Mouse (Mus musculus) heart, postnatal 0 days (tissue): ENCODE measurements around the gene Timm8a2. TPM values are rescaled to one million over a fixed set of nuclear protein-coding genes. Genes with fewer than 3 reads are reported as not detected.

ENCODE experiments used
- ATAC-seq: fragments of 200-750 bp; cut with Nextera tagmentation; 2 replicates; pipeline ENCODE4 v1.8.0; 2017; ENCODE audit warnings: low read depth, moderate number of reproducible peaks, moderate library complexity; ENCODE audit not compliant: insufficient read depth
- DNase-seq: peaks from one replicate; pipeline ENCODE4 v3.0.0-alpha.2; 2016; ENCODE audit warnings: low spot score
- H3K27ac ChIP-seq: fragments of 300-500 bp; sonication (generic); 2 replicates; pipeline ENCODE4 v1.5.1; 2014; ENCODE audit warnings: low read depth, mild to moderate bottlenecking
- H3K27me3 ChIP-seq: fragments of 300-500 bp; sonication (generic); 2 replicates; pipeline ENCODE4 v1.6.1; 2014; ENCODE audit warnings: low read length, mixed read lengths; ENCODE audit not compliant: control insufficient read depth, insufficient read depth
- H3K36me3 ChIP-seq: fragments of 300-500 bp; sonication (generic); replicated peaks from 2 replicates; pipeline ENCODE4 v1.6.1; 2014; ENCODE audit warnings: low read length, mixed read lengths; ENCODE audit not compliant: control insufficient read depth, insufficient read depth
- H3K4me1 ChIP-seq: fragments of 300-500 bp; sonication (generic); 2 replicates; pipeline ENCODE4 v1.6.1; 2014; ENCODE audit warnings: antibody characterized with exemption; ENCODE audit not compliant: control insufficient read depth, insufficient read depth
- H3K4me2 ChIP-seq: fragments of 300-500 bp; sonication (generic); 2 replicates; pipeline ENCODE4 v1.6.1; 2014; ENCODE audit warnings: low read depth, mild to moderate bottlenecking, low read length, moderate library complexity
- H3K4me3 ChIP-seq: fragments of 300-500 bp; sonication (generic); 2 replicates; pipeline ENCODE4 v1.5.1; 2014; ENCODE audit warnings: low read depth, low read length
- H3K9ac ChIP-seq: fragments of 300-500 bp; sonication (generic); replicated peaks from 2 replicates; pipeline ENCODE4 v1.6.1; 2014; ENCODE audit warnings: low read depth, low read length, mixed read lengths
- H3K9me3 ChIP-seq: fragments of 300-500 bp; sonication (generic); replicated peaks from 2 replicates; pipeline ENCODE4 v1.6.1; 2016; ENCODE audit warnings: low read length; ENCODE audit not compliant: control insufficient read depth
- CTCF ChIP-seq: IDR thresholded peaks from 2 replicates; pipeline ENCODE4 v1.5.1; 2016; ENCODE audit warnings: antibody characterized with exemption, control low read depth, low read depth
- EP300 ChIP-seq: IDR thresholded peaks from 2 replicates; pipeline ENCODE4 v1.6.1; 2016; ENCODE audit warnings: antibody characterized with exemption, low read depth
- WGBS: fragments of 180-500 bp; shearing (Covaris S2); extraction: QIAGEN DNeasy Blood & Tissue Kit; methylation state at CpG from one replicate; pipeline ENCODE4 v1.1.7; 2014; 5-methylcytosine and 5-hydroxymethylcytosine counted together
- polyA plus RNA-seq: library from polyadenylated mRNA; unstranded; fragments of >200 nt; fragmentation: Nextera tagmentation; extraction: Ambion mirVana; gene quantifications from 2 replicates; pipeline ENCODE4 v1.2.1, GENCODE M21; 2015
- total RNA-seq: library from RNA; depleted of rRNA; stranded (reverse); fragments of >200 nt; gene quantifications from 2 replicates; pipeline ENCODE4 v1.2.3, GENCODE M21; 2014; ENCODE audit warnings: low replicate concordance

Timm8a2 gene
- total and polyA plus RNA-seq, 2 experiments from 2014 or later = not detected

GRCm38 (mm10) chr14:122035181-122035580 lies 707 bp downstream of the Timm8a2 start:
- WGBS = 84% methylated on average over 1 of the region's 1 CpGs
- Histone ChIP-seq H3K36me3 (no peaks in the 10 kb centered on the region), H3K27me3 (no peaks in the 10 kb centered on the region), H3K9me3 (0 out of 2 replicates have a peak, but pooled peaks cover 4% of the 10 kb centered on the region), H3K9ac (no peak overlapping the region), H3K4me1 (no peaks in the 10 kb centered on the region), H3K4me2 (no peak overlapping the region), H3K27ac (no peak overlapping the region), H3K4me3 (no peak overlapping the region)
- DNase-seq (no peak), ATAC-seq (no peak)
- TF ChIP-seq EP300 (no peak), CTCF (no peak)

DNA sequence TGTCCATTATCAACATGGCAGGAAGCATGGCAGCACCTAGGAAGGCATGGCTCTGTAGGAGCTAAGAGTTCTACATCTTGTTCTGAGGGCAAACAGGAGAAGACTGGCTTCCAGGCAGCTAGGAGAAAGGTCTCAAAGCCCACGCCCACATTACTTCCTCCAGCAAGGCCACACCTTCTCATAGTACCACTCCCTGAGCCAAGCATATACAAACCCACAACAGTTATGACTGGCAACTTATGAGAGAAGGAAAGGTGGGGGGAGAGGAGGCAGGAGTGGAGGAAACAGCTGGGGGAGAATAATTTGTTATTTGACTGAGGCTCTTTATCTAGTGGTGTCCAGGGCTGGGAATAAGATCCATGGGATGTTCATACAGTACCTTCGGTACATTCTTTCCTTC lies 1.4 kb downstream of the Timm8a2 start:
- H3K9ac ChIP-seq = no peak overlapping the region

DNA sequence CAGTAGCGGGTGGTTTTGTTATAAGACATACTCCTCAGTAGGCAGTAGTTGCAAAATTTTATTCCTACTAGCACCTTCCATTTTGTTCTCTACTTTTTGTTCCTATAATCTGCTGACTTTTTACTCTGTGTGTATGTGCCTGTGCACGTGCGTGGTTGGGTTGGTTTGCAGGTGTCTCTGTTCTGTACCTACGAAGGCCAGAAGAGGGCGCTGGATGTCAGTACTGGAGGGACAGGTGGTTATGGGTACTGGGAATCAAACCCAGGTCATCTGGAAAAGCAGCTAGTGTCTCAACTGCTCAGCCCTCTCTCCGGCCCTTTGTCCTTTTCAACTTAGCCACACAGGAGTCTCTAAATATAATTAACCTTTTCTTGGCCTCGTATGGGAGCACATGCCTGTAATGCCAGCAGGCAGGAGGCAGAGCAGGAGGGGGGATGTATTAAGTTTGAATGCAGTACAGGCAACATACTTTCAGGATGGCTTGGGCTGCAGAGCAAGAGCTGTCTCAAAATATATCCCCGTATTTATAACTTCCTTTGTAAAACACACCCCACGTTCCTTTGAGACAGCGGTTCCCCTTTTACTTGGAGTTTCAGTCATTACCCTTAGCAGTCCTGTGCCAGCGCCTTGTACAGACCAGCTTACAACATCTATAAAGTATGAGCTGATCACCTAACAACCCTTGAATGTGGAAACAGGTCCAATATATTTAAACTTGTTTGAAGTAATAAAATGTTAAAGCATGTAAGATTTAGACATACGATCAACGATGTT lies 4.6 kb downstream of the Timm8a2 start:
- Histone ChIP-seq H3K4me2 (no peak overlapping the region), H3K9me3 (0 out of 2 replicates have a peak, but pooled peaks cover 4% of the 10 kb centered on the region), H3K9ac (no peak overlapping the region), H3K36me3 (no peaks in the 10 kb centered on the region), H3K4me3 (no peak overlapping the region), H3K27ac (no peak overlapping the region), H3K4me1 (no peaks in the 10 kb centered on the region), H3K27me3 (no peaks in the 10 kb centered on the region)
- ATAC-seq = no peak
- no peak for DNase-seq
- WGBS = 83% methylated on average over 13 of the region's 13 CpGs
- TF ChIP-seq CTCF (no peak), EP300 (no peak)

More for the DNA sequence above, 1.4 kb downstream of the Timm8a2 start:
- Histone ChIP-seq H3K4me2 (no peak overlapping the region), H3K27ac (no peak overlapping the region), H3K36me3 (no peaks in the 10 kb centered on the region), H3K27me3 (no peaks in the 10 kb centered on the region), H3K4me1 (no peaks in the 10 kb centered on the region), H3K9me3 (0 out of 2 replicates have a peak, but pooled peaks cover 4% of the 10 kb centered on the region), H3K4me3 (no peak overlapping the region)
- 91% methylated on average over 2 of the region's 2 CpGs for WGBS
- no peak for DNase-seq
- TF ChIP-seq CTCF (no peak), EP300 (no peak)
- no peak for ATAC-seq

GRCm38 (mm10) chr14:122041413-122041825 lies 6.9 kb downstream of the Timm8a2 start:
- no peaks in the 10 kb centered on the region for H3K4me1 ChIP-seq
- H3K9me3 ChIP-seq = no peaks in the 10 kb centered on the region
- H3K9ac ChIP-seq = no peak overlapping the region
- no peak for ATAC-seq
- DNase-seq = no peak
- H3K27ac ChIP-seq = no peak overlapping the region
- 94% methylated on average over 3 of the region's 3 CpGs for WGBS
- H3K36me3 ChIP-seq = no peaks in the 10 kb centered on the region
- H3K4me2 ChIP-seq = no peak overlapping the region
- no peaks in the 10 kb centered on the region for H3K27me3 ChIP-seq
- no peak for TF ChIP-seq EP300
- TF ChIP-seq CTCF = no peak
- no peak overlapping the region for H3K4me3 ChIP-seq

DNA sequence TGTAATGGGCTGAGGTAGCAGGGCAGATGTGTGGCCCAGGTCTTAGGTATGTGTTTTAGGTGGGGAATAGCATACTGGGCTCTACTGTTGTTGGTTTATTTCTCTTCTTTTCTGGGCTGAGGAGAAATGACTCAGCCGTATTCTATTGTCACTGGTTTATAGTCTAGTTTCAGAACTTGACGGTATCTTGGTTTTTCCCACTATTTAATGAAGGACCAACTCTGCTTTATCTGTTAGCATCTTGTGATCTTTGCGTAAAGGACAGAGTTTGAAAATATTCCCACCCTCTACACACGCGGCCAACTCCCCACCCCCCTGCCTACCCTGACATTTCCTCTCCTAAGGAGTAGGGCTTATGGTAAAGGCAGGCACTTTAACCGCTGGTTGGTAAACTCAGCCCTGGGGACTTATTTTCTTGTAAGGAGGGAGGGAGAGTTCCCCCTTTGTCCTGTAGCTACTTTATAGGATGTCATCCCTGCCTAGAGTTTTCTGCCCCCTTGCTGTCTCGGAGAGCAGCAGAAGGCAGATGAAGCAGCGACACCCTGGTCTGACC lies 7.7 kb downstream of the Timm8a2 start:
- no peak overlapping the region for H3K4me2 ChIP-seq
- TF ChIP-seq EP300 = no peak
- TF ChIP-seq CTCF = no peak
- H3K27me3 ChIP-seq = no peaks in the 10 kb centered on the region
- no peaks in the 10 kb centered on the region for H3K9me3 ChIP-seq
- H3K9ac ChIP-seq = no peak overlapping the region
- no peaks in the 10 kb centered on the region for H3K4me1 ChIP-seq
- no peak for ATAC-seq
- H3K36me3 ChIP-seq = no peaks in the 10 kb centered on the region
- no peak for DNase-seq
- no peak overlapping the region for H3K4me3 ChIP-seq
- no peak overlapping the region for H3K27ac ChIP-seq
- WGBS = 75% methylated on average over 8 of the region's 8 CpGs
